Mouse (Mus musculus): ENCODE measurements around the gene Kcnb1. TPM values are rescaled to one million over a fixed set of nuclear protein-coding genes. Genes with fewer than 3 reads are reported as not detected.
A peak's percentile ranks its signal among the peaks of the same experiment; 100 is the strongest.

The Kcnb1 gene
- 0.60 and 0.62 TPM in 2 replicates for polyA plus RNA-seq (2015; fragmentation: Nextera tagmentation; extraction: Ambion mirVana)

GRCm38 (mm10) chr2:167190076-167190399 lies at the start of gene Kcnb1:
TSS of gene Kcnb1 (minus strand) at chr2:167190155.
- Histone ChIP-seq H3K4me3 (peak within 1 kb of the TSS; percentile 61), H3K9me3 (replicated peaks) (no peaks in the 10 kb centered on the region), H3K4me2 (peak within 1 kb of the TSS; percentile 96), H3K9ac (peak within 1 kb of the TSS; percentile 52), H3K4me1 (replicated peaks) (peaks cover 26% of the 10 kb centered on the region), H3K27ac (no peak within 1 kb of the TSS), H3K27me3 (peaks cover 80% of the 10 kb centered on the region), H3K36me3 (no peaks in the 10 kb centered on the region)
- peak; percentile 33 for ATAC-seq (replicated peaks; ENCODE audit: insufficient number of reproducible peaks, insufficient read depth, low FRiP score, low read depth)
- under 1% methylated on average over 39 of the region's 41 CpGs for WGBS

- Histone ChIP-seq H3K9ac (peak overlapping the region; percentile 42), H3K4me1 (replicated peaks) (peaks cover 16% of the 10 kb centered on the region), H3K4me3 (peak overlapping the region; percentile 58), H3K9me3 (replicated peaks) (no peaks in the 10 kb centered on the region), H3K27me3 (peaks cover 23% of the 10 kb centered on the region), H3K36me3 (no peaks in the 10 kb centered on the region), H3K4me2 (peak overlapping the region; percentile 87), H3K27ac (peak overlapping the region; percentile 44)
- WGBS, result 36% methylated on average over 12 of the region's 12 CpGs
- ATAC-seq (replicated peaks; ENCODE audit: insufficient number of reproducible peaks, insufficient read depth, low FRiP score, low read depth), result no peak
Observed at GRCm38 (mm10) chr2:167239262-167239661, 49.3 kb upstream of the Kcnb1 start.

- H3K27ac ChIP-seq, result no peak overlapping the region
- peaks cover 24% of the 10 kb centered on the region for H3K4me1 ChIP-seq (replicated peaks)
- no peak overlapping the region for H3K4me3 ChIP-seq
- 73% methylated on average over 9 of the region's 9 CpGs for WGBS
- no peaks in the 10 kb centered on the region for H3K9me3 ChIP-seq (replicated peaks)
- no peak overlapping the region for H3K9ac ChIP-seq
- H3K27me3 ChIP-seq, result peaks cover 23% of the 10 kb centered on the region
- no peaks in the 10 kb centered on the region for H3K36me3 ChIP-seq
- H3K4me2 ChIP-seq, result no peak overlapping the region
- ATAC-seq (replicated peaks; ENCODE audit: insufficient number of reproducible peaks, insufficient read depth, low FRiP score, low read depth), result no peak
Observed at GRCm38 (mm10) chr2:167237224-167237623, 47.3 kb upstream of the Kcnb1 start.

GRCm38 (mm10) chr2:167236174-167236573 lies 46.2 kb upstream of the Kcnb1 start:
- H3K27me3 ChIP-seq, result peaks cover 18% of the 10 kb centered on the region
- ATAC-seq (replicated peaks; ENCODE audit: insufficient number of reproducible peaks, insufficient read depth, low FRiP score, low read depth), result no peak
- peak overlapping the region; percentile 78 for H3K27ac ChIP-seq
- no peak overlapping the region for H3K9ac ChIP-seq
- H3K9me3 ChIP-seq (replicated peaks), result no peaks in the 10 kb centered on the region
- H3K4me1 ChIP-seq (replicated peaks), result peaks cover 31% of the 10 kb centered on the region
- H3K4me3 ChIP-seq, result no peak overlapping the region
- no peaks in the 10 kb centered on the region for H3K36me3 ChIP-seq
- WGBS, result 88% methylated on average over 4 of the region's 4 CpGs
- no peak overlapping the region for H3K4me2 ChIP-seq

- Histone ChIP-seq H3K4me1 (replicated peaks) (peaks cover 30% of the 10 kb centered on the region), H3K27me3 (peaks cover 14% of the 10 kb centered on the region), H3K36me3 (no peaks in the 10 kb centered on the region), H3K4me2 (peak overlapping the region; percentile 14; the same call in 1 of the 2 replicates), H3K27ac (peak overlapping the region; percentile 78), H3K9me3 (replicated peaks) (no peaks in the 10 kb centered on the region), H3K4me3 (no peak overlapping the region), H3K9ac (no peak overlapping the region)
- WGBS, result 38% methylated on average over 17 of the region's 17 CpGs
- peak; percentile 72 for ATAC-seq (replicated peaks; ENCODE audit: insufficient number of reproducible peaks, insufficient read depth, low FRiP score, low read depth)
Observed at GRCm38 (mm10) chr2:167235338-167236018, 45.5 kb upstream of the Kcnb1 start.

GRCm38 (mm10) chr2:167233771-167234170 lies 43.8 kb upstream of the Kcnb1 start:
- H3K27me3 ChIP-seq, result peaks cover 8% of the 10 kb centered on the region
- H3K36me3 ChIP-seq, result no peaks in the 10 kb centered on the region
- H3K4me1 ChIP-seq (replicated peaks), result peaks cover 27% of the 10 kb centered on the region
- no peak for ATAC-seq (replicated peaks; ENCODE audit: insufficient number of reproducible peaks, insufficient read depth, low FRiP score, low read depth)
- no peak overlapping the region for H3K4me2 ChIP-seq
- WGBS, result 61% methylated on average over 14 of the region's 14 CpGs
- H3K4me3 ChIP-seq, result no peak overlapping the region
- H3K27ac ChIP-seq, result no peak overlapping the region
- no peak overlapping the region for H3K9ac ChIP-seq
- H3K9me3 ChIP-seq (replicated peaks), result no peaks in the 10 kb centered on the region

DNA sequence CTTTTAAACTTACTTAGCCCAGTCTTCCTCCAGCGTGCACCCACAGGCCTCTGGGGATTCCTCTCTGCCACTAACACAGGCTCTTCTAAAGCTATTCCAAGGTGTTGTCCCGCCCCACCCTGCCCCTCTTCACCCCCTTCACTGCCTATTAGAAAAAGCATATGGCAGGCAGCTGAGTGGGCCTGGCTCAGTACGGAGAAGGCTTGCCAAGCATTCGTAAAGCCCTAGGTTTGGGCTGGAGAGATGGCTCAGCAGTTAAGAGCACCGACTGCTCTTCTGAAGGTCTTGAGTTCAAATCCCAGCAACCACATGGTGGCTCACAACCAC lies 43.0 kb upstream of the Kcnb1 start:
- no peak overlapping the region for H3K4me2 ChIP-seq
- peaks cover 3% of the 10 kb centered on the region; the same call in 1 of the 2 replicates for H3K27me3 ChIP-seq
- H3K9me3 ChIP-seq (replicated peaks), result no peaks in the 10 kb centered on the region
- H3K4me3 ChIP-seq, result no peak overlapping the region
- no peak overlapping the region for H3K27ac ChIP-seq
- H3K4me1 ChIP-seq (replicated peaks), result peaks cover 27% of the 10 kb centered on the region
- no peak overlapping the region for H3K9ac ChIP-seq
- ATAC-seq (replicated peaks; ENCODE audit: insufficient number of reproducible peaks, insufficient read depth, low FRiP score, low read depth), result no peak
- 65% methylated on average over 5 of the region's 5 CpGs for WGBS
- no peaks in the 10 kb centered on the region for H3K36me3 ChIP-seq

- Histone ChIP-seq H3K9ac (peak overlapping the region; percentile 23; the same call in 1 of the 2 replicates), H3K4me2 (no peak overlapping the region), H3K27ac (peak overlapping the region; percentile 68), H3K36me3 (no peaks in the 10 kb centered on the region), H3K4me3 (no peak overlapping the region), H3K4me1 (replicated peaks) (peaks cover 27% of the 10 kb centered on the region), H3K27me3 (no peaks in the 10 kb centered on the region), H3K9me3 (replicated peaks) (no peaks in the 10 kb centered on the region)
- peak; percentile 51; the same call in 1 of the 2 replicates for ATAC-seq (replicated peaks; ENCODE audit: insufficient number of reproducible peaks, insufficient read depth, low FRiP score, low read depth)
- 40% methylated on average over 14 of the region's 14 CpGs for WGBS
Observed at GRCm38 (mm10) chr2:167232132-167233008, 42.4 kb upstream of the Kcnb1 start.

- Histone ChIP-seq H3K4me3 (peak overlapping the region; percentile 18), H3K27me3 (no peaks in the 10 kb centered on the region), H3K9me3 (replicated peaks) (no peaks in the 10 kb centered on the region), H3K4me1 (replicated peaks) (peaks cover 25% of the 10 kb centered on the region), H3K27ac (no peak overlapping the region), H3K4me2 (peak overlapping the region; percentile 28), H3K36me3 (no peaks in the 10 kb centered on the region), H3K9ac (no peak overlapping the region)
- no peak for ATAC-seq (replicated peaks; ENCODE audit: insufficient number of reproducible peaks, insufficient read depth, low FRiP score, low read depth)
- 11% methylated on average over 15 of the region's 15 CpGs for WGBS
Observed at GRCm38 (mm10) chr2:167230554-167230953, 40.6 kb upstream of the Kcnb1 start.

DNA sequence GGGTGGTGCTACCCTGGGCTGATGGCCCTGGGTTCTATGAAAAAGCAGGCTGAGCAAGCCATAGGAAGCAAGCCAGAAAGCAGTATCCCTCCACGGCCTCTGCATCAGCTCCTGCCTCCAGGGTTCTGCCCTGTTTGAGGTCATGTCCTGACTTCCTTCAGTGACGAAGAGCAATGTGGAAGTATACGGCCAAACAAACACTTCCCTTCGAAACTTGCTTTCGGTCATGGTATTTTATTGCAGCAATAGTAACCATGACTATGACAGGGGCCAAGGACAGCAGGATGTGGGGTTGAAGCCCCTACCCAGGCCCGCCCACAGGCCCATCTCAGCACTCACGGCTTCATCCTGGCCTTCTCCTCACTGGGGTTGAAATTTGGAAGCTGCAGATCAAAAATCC lies 35.0 kb upstream of the Kcnb1 start:
- no peak for ATAC-seq (replicated peaks; ENCODE audit: insufficient number of reproducible peaks, insufficient read depth, low FRiP score, low read depth)
- no peaks in the 10 kb centered on the region for H3K36me3 ChIP-seq
- 75% methylated on average over 7 of the region's 7 CpGs for WGBS
- H3K27ac ChIP-seq, result no peak overlapping the region
- no peaks in the 10 kb centered on the region for H3K9me3 ChIP-seq (replicated peaks)
- H3K27me3 ChIP-seq, result no peaks in the 10 kb centered on the region
- H3K4me2 ChIP-seq, result no peak overlapping the region
- no peak overlapping the region for H3K9ac ChIP-seq
- H3K4me1 ChIP-seq (replicated peaks), result no peaks in the 10 kb centered on the region
- no peak overlapping the region for H3K4me3 ChIP-seq

- Histone ChIP-seq H3K9me3 (replicated peaks) (no peaks in the 10 kb centered on the region), H3K4me2 (no peak overlapping the region), H3K4me3 (no peak overlapping the region), H3K27ac (no peak overlapping the region), H3K9ac (no peak overlapping the region), H3K4me1 (replicated peaks) (peaks cover under 1% of the 10 kb centered on the region; the same call in 1 of the 2 replicates), H3K36me3 (no peaks in the 10 kb centered on the region), H3K27me3 (no peaks in the 10 kb centered on the region)
- 86% methylated on average over 6 of the region's 6 CpGs for WGBS
- no peak for ATAC-seq (replicated peaks; ENCODE audit: insufficient number of reproducible peaks, insufficient read depth, low FRiP score, low read depth)
Observed at GRCm38 (mm10) chr2:167224194-167224593, 34.2 kb upstream of the Kcnb1 start.
